Mouse (Mus musculus) midbrain, embryonic 15.5 days (tissue): ENCODE data around the gene Padi4. TPM values are rescaled to one million over a fixed set of nuclear protein-coding genes. Genes with fewer than 3 reads are reported as not detected.

Experiments
- ATAC-seq: fragments of 200-750 bp; cut with Nextera tagmentation; replicated peaks from 2 replicates; pipeline ENCODE4 v1.8.0; 2017; ENCODE audit warnings: moderate TSS enrichment
- H3K27ac ChIP-seq: fragments of 300-500 bp; sonication (generic); 2 replicates; pipeline ENCODE4 v1.5.1; 2015; ENCODE audit warnings: mild to moderate bottlenecking, inconsistent platforms
- H3K27me3 ChIP-seq: fragments of 300-500 bp; sonication (generic); replicated peaks from 2 replicates; pipeline ENCODE4 v1.6.1; 2015; ENCODE audit warnings: inconsistent platforms
- H3K36me3 ChIP-seq: fragments of 300-500 bp; sonication (generic); replicated peaks from 2 replicates; pipeline ENCODE4 v1.6.1; 2015; ENCODE audit warnings: inconsistent platforms
- H3K4me1 ChIP-seq: fragments of 300-500 bp; sonication (generic); 2 replicates; pipeline ENCODE4 v1.6.1; 2015; ENCODE audit warnings: inconsistent platforms
- H3K4me2 ChIP-seq: fragments of 300-500 bp; sonication (generic); 2 replicates; pipeline ENCODE4 v1.6.1; 2015; ENCODE audit warnings: inconsistent platforms, mild to moderate bottlenecking, moderate library complexity
- H3K4me3 ChIP-seq: fragments of 300-500 bp; sonication (generic); 2 replicates; pipeline ENCODE4 v1.5.1; 2015; ENCODE audit warnings: mild to moderate bottlenecking, inconsistent platforms
- H3K9ac ChIP-seq: fragments of 300-500 bp; sonication (generic); 2 replicates; pipeline ENCODE4 v1.6.1; 2015; ENCODE audit warnings: mild to moderate bottlenecking, inconsistent platforms
- H3K9me3 ChIP-seq: fragments of 300-500 bp; sonication (generic); 2 replicates; pipeline ENCODE4 v1.6.1; 2016; ENCODE audit warnings: inconsistent platforms
- WGBS: fragments of 180-500 bp; shearing (Covaris S2); methylation state at CpG from one replicate; pipeline ENCODE4 v1.1.7; 2015; ENCODE audit warnings: mixed read lengths; 5-methylcytosine and 5-hydroxymethylcytosine counted together
- polyA plus RNA-seq: library from polyadenylated mRNA; unstranded; fragments of >200 nt; fragmentation: Nextera tagmentation; extraction: Ambion mirVana; gene quantifications from 2 replicates; pipeline ENCODE4 v1.2.1, GENCODE M21; 2015

Padi4 gene
- polyA plus RNA-seq, 1 experiment from 2014 or later = 0.19 TPM

- Histone ChIP-seq H3K36me3 (peaks cover 39% of the 10 kb centered on the region), H3K27ac (no peak overlapping the region)
Observed at GRCm38 (mm10) chr4:140708297-140708927, 65.6 kb downstream of the Padi4 start.

DNA sequence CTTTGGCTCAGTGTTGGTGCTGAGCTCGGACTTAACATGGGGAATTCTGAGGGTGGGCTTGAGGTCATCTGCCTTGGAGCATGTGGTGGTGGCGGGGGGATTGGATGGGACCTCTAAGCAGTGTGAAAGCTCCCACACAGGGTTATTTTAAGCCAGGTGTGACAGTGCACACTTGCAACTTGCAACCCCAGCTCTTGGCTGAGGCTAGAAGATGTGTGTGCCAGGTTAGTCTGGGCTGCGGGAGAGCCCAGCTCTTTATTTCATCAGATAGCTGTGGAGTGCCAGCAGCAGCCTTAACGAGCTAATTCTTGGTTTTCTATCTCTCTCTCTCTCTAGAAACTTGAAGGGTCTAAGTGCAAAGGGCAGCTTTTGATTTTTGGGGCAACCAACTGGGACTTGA is 66.4 kb downstream of the Padi4 start:
- Histone ChIP-seq H3K9ac (no peak overlapping the region), H3K27me3 (no peaks in the 10 kb centered on the region), H3K9me3 (no peaks in the 10 kb centered on the region), H3K4me1 (peaks cover 32% of the 10 kb centered on the region), H3K4me3 (no peak overlapping the region), H3K4me2 (no peak overlapping the region), H3K27ac (no peak overlapping the region), H3K36me3 (peaks cover 31% of the 10 kb centered on the region)
- no peak for ATAC-seq
- WGBS = 84% methylated on average over 4 of the region's 4 CpGs

More at GRCm38 (mm10) chr4:140708297-140708927, 65.6 kb downstream of the Padi4 start:
- no peaks in the 10 kb centered on the region for H3K9me3 ChIP-seq
- H3K4me2 ChIP-seq = no peak overlapping the region
- H3K4me3 ChIP-seq = no peak overlapping the region
- H3K4me1 ChIP-seq = peaks cover 33% of the 10 kb centered on the region
- no peak overlapping the region for H3K9ac ChIP-seq
- no peaks in the 10 kb centered on the region for H3K27me3 ChIP-seq
- whole genome bisulfite sequencing = 85% methylated on average over 18 of the region's 18 CpGs
- ATAC-seq = no peak

GRCm38 (mm10) chr4:140704166-140704565 is 69.9 kb downstream of the Padi4 start:
- Histone ChIP-seq H3K9me3 (no peaks in the 10 kb centered on the region), H3K27me3 (peaks cover 11% of the 10 kb centered on the region), H3K9ac (peak overlapping the region; percentile 88; the same call in 1 of the 2 replicates), H3K27ac (peak overlapping the region; percentile 94; the same call in 1 of the 2 replicates), H3K4me1 (peaks cover 50% of the 10 kb centered on the region), H3K4me2 (peak overlapping the region; percentile 87), H3K36me3 (peaks cover 7% of the 10 kb centered on the region), H3K4me3 (peak overlapping the region; percentile 95; the same call in 1 of the 2 replicates)
- no peak for ATAC-seq
- WGBS = 20% methylated on average over 4 of the region's 4 CpGs

- Histone ChIP-seq H3K9ac (peak overlapping the region; percentile 88; the same call in 1 of the 2 replicates), H3K4me2 (peak overlapping the region; percentile 87), H3K27ac (peak overlapping the region; percentile 94), H3K9me3 (no peaks in the 10 kb centered on the region), H3K27me3 (peaks cover 16% of the 10 kb centered on the region), H3K4me3 (peak overlapping the region; percentile 95), H3K4me1 (peaks cover 51% of the 10 kb centered on the region), H3K36me3 (peaks cover 1% of the 10 kb centered on the region; the same call in 1 of the 2 replicates)
- WGBS = 7% methylated on average over 8 of the region's 8 CpGs
- no peak for ATAC-seq
Observed at GRCm38 (mm10) chr4:140703636-140704035, 70.4 kb downstream of the Padi4 start.

GRCm38 (mm10) chr4:140702611-140703327 is 71.3 kb downstream of the Padi4 start:
- WGBS = 0% methylated on average over 48 of the region's 68 CpGs
- H3K4me1 ChIP-seq = peaks cover 51% of the 10 kb centered on the region

GRCm38 (mm10) chr4:140701716-140702561 is 72.1 kb downstream of the Padi4 start:
- ATAC-seq = peak; percentile 19
- Histone ChIP-seq H3K9ac (peak overlapping the region; percentile 88), H3K4me1 (peaks cover 51% of the 10 kb centered on the region), H3K9me3 (no peaks in the 10 kb centered on the region), H3K4me3 (peak overlapping the region; percentile 95), H3K36me3 (no peaks in the 10 kb centered on the region), H3K4me2 (peak overlapping the region; percentile 87), H3K27ac (peak overlapping the region; percentile 94), H3K27me3 (peaks cover 25% of the 10 kb centered on the region)
- under 1% methylated on average over 54 of the region's 107 CpGs for WGBS

More at GRCm38 (mm10) chr4:140702611-140703327, 71.3 kb downstream of the Padi4 start:
- H3K9ac ChIP-seq = peak overlapping the region; percentile 88
- peak; percentile 76 for ATAC-seq
- H3K4me2 ChIP-seq = peak overlapping the region; percentile 87
- peak overlapping the region; percentile 94 for H3K27ac ChIP-seq
- H3K27me3 ChIP-seq = peaks cover 25% of the 10 kb centered on the region
- H3K4me3 ChIP-seq = peak overlapping the region; percentile 95
- H3K9me3 ChIP-seq = no peaks in the 10 kb centered on the region
- H3K36me3 ChIP-seq = no peaks in the 10 kb centered on the region

DNA sequence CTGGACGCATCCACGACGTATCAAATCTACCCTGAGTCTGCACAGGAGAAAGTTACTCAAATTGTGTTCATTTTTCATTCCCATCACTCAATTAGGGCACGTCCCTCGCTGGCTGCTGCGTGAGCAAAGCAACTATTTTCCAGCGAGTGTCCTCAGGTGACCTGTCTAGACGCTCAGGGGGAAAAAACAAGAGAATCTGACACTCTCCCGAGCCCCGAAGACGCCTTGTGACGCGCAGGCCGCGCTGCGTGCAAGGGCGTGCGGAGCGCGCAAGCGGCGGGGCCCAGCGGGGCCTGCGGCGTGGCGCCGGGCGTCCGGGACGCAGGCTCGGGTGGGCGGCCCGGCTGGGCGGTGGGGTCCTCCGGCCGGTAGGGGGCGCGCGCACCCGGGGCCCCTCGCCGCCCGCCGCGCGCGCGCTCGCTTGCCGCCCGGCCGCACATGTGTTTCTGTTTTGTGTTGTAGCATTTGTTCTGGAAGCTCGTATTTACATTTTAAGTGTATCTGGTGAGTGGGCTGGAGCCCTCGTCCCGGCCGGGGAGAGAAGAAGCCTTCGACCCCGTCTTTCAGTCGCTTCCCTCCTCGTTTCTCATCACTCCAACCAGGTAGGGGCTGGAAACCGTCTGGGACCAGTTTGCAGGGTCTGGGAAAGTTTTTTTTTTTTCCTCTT is 72.9 kb downstream of the Padi4 start:
- Histone ChIP-seq H3K4me1 (peaks cover 51% of the 10 kb centered on the region), H3K27ac (peak overlapping the region; percentile 94), H3K4me2 (peak overlapping the region; percentile 87), H3K27me3 (peaks cover 25% of the 10 kb centered on the region), H3K4me3 (peak overlapping the region; percentile 95), H3K36me3 (no peaks in the 10 kb centered on the region), H3K9me3 (no peaks in the 10 kb centered on the region), H3K9ac (peak overlapping the region; percentile 88)
- WGBS = under 1% methylated on average over 61 of the region's 61 CpGs
- peak; percentile 57 for ATAC-seq

DNA sequence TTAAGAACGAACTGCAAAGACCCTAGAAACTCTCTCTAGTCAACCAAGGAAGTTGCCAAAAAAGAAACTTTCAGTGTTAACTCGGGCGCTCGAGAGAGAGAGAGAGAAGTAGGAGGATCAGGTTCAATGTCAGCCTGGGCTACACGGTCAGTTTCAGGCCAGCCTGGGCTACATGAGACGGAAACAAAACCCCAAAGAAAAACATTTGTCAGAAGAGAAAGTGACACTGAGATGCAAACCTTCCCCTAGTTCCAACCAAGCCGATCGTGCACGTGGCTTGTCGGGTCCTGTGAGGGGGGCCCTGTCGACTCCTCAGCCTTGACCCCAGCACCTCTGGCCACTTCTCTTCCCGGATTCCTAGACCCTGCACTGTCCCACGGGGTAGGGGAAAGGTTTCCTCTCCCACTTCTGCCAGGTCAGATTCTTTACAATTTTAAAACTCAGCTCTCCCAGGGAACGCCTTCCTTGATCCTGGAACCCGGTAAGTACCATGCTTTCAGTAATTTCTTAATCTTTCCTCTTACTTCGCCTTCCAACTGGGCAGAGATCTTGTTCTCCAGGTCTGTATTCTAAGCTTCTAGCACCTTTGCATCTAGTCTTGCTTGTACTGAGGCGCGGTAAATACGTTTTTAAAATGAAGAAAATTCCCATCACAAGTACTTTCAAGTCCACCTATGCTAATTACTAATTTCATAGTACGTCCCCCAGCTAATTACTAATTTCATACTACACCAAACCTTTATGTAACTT is 73.6 kb downstream of the Padi4 start, which contains the start of gene Rcc2:
TSS of gene Rcc2 (plus strand) at position 273 of the 750 bp plus-strand sequence.
- no peak for ATAC-seq
- H3K9ac ChIP-seq = peak within 1 kb of the TSS; percentile 88
- peak within 1 kb of the TSS; percentile 94 for H3K27ac ChIP-seq
- 7% methylated on average over 20 of the region's 20 CpGs for WGBS
- peak within 1 kb of the TSS; percentile 95 for H3K4me3 ChIP-seq
- peak within 1 kb of the TSS; percentile 87 for H3K4me2 ChIP-seq
- H3K9me3 ChIP-seq = no peaks in the 10 kb centered on the region
- H3K36me3 ChIP-seq = no peaks in the 10 kb centered on the region
- H3K27me3 ChIP-seq = peaks cover 25% of the 10 kb centered on the region
- peaks cover 47% of the 10 kb centered on the region for H3K4me1 ChIP-seq

DNA sequence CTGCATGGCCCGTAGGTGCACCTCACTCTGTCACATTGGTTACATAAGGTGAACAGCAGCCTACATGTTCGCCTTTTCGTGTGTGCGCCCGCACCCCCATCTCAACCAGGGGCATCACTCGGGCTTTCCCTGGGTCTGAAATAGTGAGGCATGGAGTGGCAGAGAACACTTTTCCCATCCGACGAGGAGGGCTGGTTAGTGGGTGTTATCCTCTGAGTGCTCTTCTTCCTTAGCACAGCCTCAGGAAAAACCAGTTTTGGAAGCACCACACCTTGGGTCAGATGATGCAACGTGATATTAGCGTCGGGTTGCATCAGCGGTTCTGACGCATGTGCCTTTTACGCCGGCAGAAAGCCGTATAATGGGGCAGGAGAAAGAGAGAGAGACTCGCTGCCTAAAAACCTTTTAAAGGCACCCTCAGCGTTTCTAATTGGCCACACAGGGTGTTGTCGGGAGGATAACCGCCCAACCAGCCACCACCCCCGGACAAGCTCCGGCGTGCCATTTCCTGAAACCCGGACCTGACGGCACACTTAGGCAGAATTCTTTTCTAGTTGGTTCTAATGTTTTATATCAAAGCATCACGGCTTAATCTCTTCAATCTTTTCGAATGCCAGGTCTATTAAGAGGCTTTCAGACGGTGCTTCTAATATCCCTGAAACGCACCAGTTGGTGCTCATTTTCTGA is 74.5 kb downstream of the Padi4 start:
- peaks cover 25% of the 10 kb centered on the region for H3K27me3 ChIP-seq
- H3K4me2 ChIP-seq = peak overlapping the region; percentile 87
- H3K9me3 ChIP-seq = no peaks in the 10 kb centered on the region
- H3K36me3 ChIP-seq = no peaks in the 10 kb centered on the region
- H3K9ac ChIP-seq = no peak overlapping the region
- H3K27ac ChIP-seq = no peak overlapping the region
- WGBS = 5% methylated on average over 29 of the region's 29 CpGs
- peaks cover 39% of the 10 kb centered on the region for H3K4me1 ChIP-seq
- no peak for ATAC-seq
- peak overlapping the region; percentile 25 for H3K4me3 ChIP-seq
